Mouse (Mus musculus): ENCODE results near the gene Pax3. TPM values are rescaled to one million over a fixed set of nuclear protein-coding genes. Genes with fewer than 3 reads are reported as not detected.

Pax3 gene
- total and polyA plus RNA-seq, 2 experiments from 2014 or later = 0.05 TPM; not detected in 1

GRCm38 (mm10) chr1:78170771-78171170 lies 26.2 kb downstream of the Pax3 start:
- H3K9me3 ChIP-seq (replicated peaks; ENCODE audit: control insufficient read depth, low read length) = no peaks in the 10 kb centered on the region
- no peak overlapping the region for H3K4me2 ChIP-seq (ENCODE audit: low read depth, low read length)
- H3K36me3 ChIP-seq (replicated peaks; ENCODE audit: control insufficient read depth, insufficient read depth, low read length) = no peaks in the 10 kb centered on the region
- ATAC-seq (ENCODE audit: insufficient read depth, low read depth) (no peak), DNase-seq (ENCODE audit: low spot score) (no peak)
- no peaks in the 10 kb centered on the region for H3K4me1 ChIP-seq (ENCODE audit: control insufficient read depth, insufficient read depth)
- H3K27ac ChIP-seq (ENCODE audit: low read depth) = no peak overlapping the region
- H3K9ac ChIP-seq (replicated peaks; ENCODE audit: low read depth, low read length) = no peak overlapping the region
- TF ChIP-seq EP300 (IDR thresholded peaks at IDR 0.05; ENCODE audit: low read depth) (no peak), CTCF (IDR thresholded peaks at IDR 0.05; ENCODE audit: low read depth) (no peak)
- no peak overlapping the region for H3K4me3 ChIP-seq (ENCODE audit: low read depth, low read length)
- WGBS = 65% methylated on average over 9 of the region's 9 CpGs
- peaks cover 32% of the 10 kb centered on the region; the same call in 1 of the 2 replicates for H3K27me3 ChIP-seq (ENCODE audit: control insufficient read depth, insufficient read depth, low read length)

DNA sequence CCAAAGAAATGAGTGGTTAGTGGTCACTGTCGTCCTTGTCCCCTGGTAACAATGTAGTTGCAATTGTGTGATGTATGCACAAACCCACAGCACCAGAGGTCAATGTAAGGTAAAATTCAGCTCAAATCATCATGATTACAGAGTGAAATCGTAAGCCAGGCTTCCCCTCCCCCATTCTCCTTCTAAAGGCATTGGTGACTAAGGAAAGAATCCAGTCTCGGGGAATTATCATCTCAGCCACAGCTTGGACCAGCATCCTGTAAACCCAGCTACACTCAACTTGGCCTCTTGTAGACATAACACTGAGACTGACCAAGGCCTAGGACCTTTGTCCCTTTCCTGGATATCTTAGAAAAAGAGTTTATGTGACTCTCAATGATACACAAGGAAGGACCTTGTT lies 28.1 kb downstream of the Pax3 start:
- WGBS = 56% methylated on average over 3 of the region's 3 CpGs
- Histone ChIP-seq H3K9ac (replicated peaks; ENCODE audit: low read depth, low read length) (no peak overlapping the region), H3K9me3 (replicated peaks; ENCODE audit: control insufficient read depth, low read length) (no peaks in the 10 kb centered on the region), H3K4me2 (ENCODE audit: low read depth, low read length) (no peak overlapping the region), H3K27me3 (ENCODE audit: control insufficient read depth, insufficient read depth, low read length) (peaks cover 32% of the 10 kb centered on the region; the same call in 1 of the 2 replicates), H3K27ac (ENCODE audit: low read depth) (no peak overlapping the region), H3K4me3 (ENCODE audit: low read depth, low read length) (no peak overlapping the region), H3K4me1 (ENCODE audit: control insufficient read depth, insufficient read depth) (no peaks in the 10 kb centered on the region), H3K36me3 (replicated peaks; ENCODE audit: control insufficient read depth, insufficient read depth, low read length) (no peaks in the 10 kb centered on the region)
- ATAC-seq (ENCODE audit: insufficient read depth, low read depth) (no peak), DNase-seq (ENCODE audit: low spot score) (no peak)
- TF ChIP-seq EP300 (IDR thresholded peaks at IDR 0.05; ENCODE audit: low read depth) (no peak), CTCF (IDR thresholded peaks at IDR 0.05; ENCODE audit: low read depth) (no peak)

- Histone ChIP-seq H3K9ac (replicated peaks; ENCODE audit: low read depth, low read length) (no peak overlapping the region), H3K27ac (ENCODE audit: low read depth) (no peak overlapping the region), H3K4me2 (ENCODE audit: low read depth, low read length) (no peak overlapping the region), H3K27me3 (ENCODE audit: control insufficient read depth, insufficient read depth, low read length) (peaks cover 30% of the 10 kb centered on the region; the same call in 1 of the 2 replicates), H3K4me1 (ENCODE audit: control insufficient read depth, insufficient read depth) (no peaks in the 10 kb centered on the region), H3K9me3 (replicated peaks; ENCODE audit: control insufficient read depth, low read length) (no peaks in the 10 kb centered on the region), H3K36me3 (replicated peaks; ENCODE audit: control insufficient read depth, insufficient read depth, low read length) (no peaks in the 10 kb centered on the region), H3K4me3 (ENCODE audit: low read depth, low read length) (no peak overlapping the region)
- TF ChIP-seq CTCF (IDR thresholded peaks at IDR 0.05; ENCODE audit: low read depth) = no peak
- TF ChIP-seq EP300 (IDR thresholded peaks at IDR 0.05; ENCODE audit: low read depth) = no peak
- no peak for ATAC-seq (ENCODE audit: insufficient read depth, low read depth)
- 72% methylated on average over 18 of the region's 18 CpGs for WGBS
- no peak for DNase-seq (ENCODE audit: low spot score)
Measured at GRCm38 (mm10) chr1:78167577-78168286, 29.2 kb downstream of the Pax3 start.

- Histone ChIP-seq H3K4me1 (ENCODE audit: control insufficient read depth, insufficient read depth) (no peaks in the 10 kb centered on the region), H3K9ac (replicated peaks; ENCODE audit: low read depth, low read length) (no peak overlapping the region), H3K27ac (ENCODE audit: low read depth) (no peak overlapping the region), H3K9me3 (replicated peaks; ENCODE audit: control insufficient read depth, low read length) (no peaks in the 10 kb centered on the region), H3K4me3 (ENCODE audit: low read depth, low read length) (no peak overlapping the region), H3K4me2 (ENCODE audit: low read depth, low read length) (no peak overlapping the region), H3K36me3 (replicated peaks; ENCODE audit: control insufficient read depth, insufficient read depth, low read length) (no peaks in the 10 kb centered on the region), H3K27me3 (ENCODE audit: control insufficient read depth, insufficient read depth, low read length) (no peaks in the 10 kb centered on the region; the same call in 1 of the 2 replicates)
- TF ChIP-seq CTCF (IDR thresholded peaks at IDR 0.05; ENCODE audit: low read depth) = no peak
- TF ChIP-seq EP300 (IDR thresholded peaks at IDR 0.05; ENCODE audit: low read depth) = no peak
- ATAC-seq (ENCODE audit: insufficient read depth, low read depth) (no peak), DNase-seq (ENCODE audit: low spot score) (no peak)
- WGBS = 66% methylated on average over 5 of the region's 5 CpGs
Measured at GRCm38 (mm10) chr1:78161745-78162144, 35.2 kb downstream of the Pax3 start.

- Histone ChIP-seq H3K9me3 (replicated peaks; ENCODE audit: control insufficient read depth, low read length) (no peaks in the 10 kb centered on the region), H3K27me3 (ENCODE audit: control insufficient read depth, insufficient read depth, low read length) (no peaks in the 10 kb centered on the region; the same call in 1 of the 2 replicates), H3K36me3 (replicated peaks; ENCODE audit: control insufficient read depth, insufficient read depth, low read length) (no peaks in the 10 kb centered on the region), H3K4me1 (ENCODE audit: control insufficient read depth, insufficient read depth) (no peaks in the 10 kb centered on the region), H3K4me3 (ENCODE audit: low read depth, low read length) (no peak overlapping the region), H3K9ac (replicated peaks; ENCODE audit: low read depth, low read length) (no peak overlapping the region), H3K27ac (ENCODE audit: low read depth) (no peak overlapping the region), H3K4me2 (ENCODE audit: low read depth, low read length) (no peak overlapping the region)
- 36% methylated on average over 6 of the region's 6 CpGs for whole genome bisulfite sequencing
- ATAC-seq (ENCODE audit: insufficient read depth, low read depth) = no peak
- TF ChIP-seq CTCF (IDR thresholded peaks at IDR 0.05; ENCODE audit: low read depth) (no peak), EP300 (IDR thresholded peaks at IDR 0.05; ENCODE audit: low read depth) (no peak)
- DNase-seq (ENCODE audit: low spot score) = no peak
Measured at GRCm38 (mm10) chr1:78157930-78158329, 39.0 kb downstream of the Pax3 start.

GRCm38 (mm10) chr1:78155796-78156195 lies 41.1 kb downstream of the Pax3 start:
- Histone ChIP-seq H3K4me3 (ENCODE audit: low read depth, low read length) (no peak overlapping the region), H3K4me2 (ENCODE audit: low read depth, low read length) (no peak overlapping the region), H3K27ac (ENCODE audit: low read depth) (no peak overlapping the region), H3K4me1 (ENCODE audit: control insufficient read depth, insufficient read depth) (no peaks in the 10 kb centered on the region), H3K9me3 (replicated peaks; ENCODE audit: control insufficient read depth, low read length) (no peaks in the 10 kb centered on the region), H3K9ac (replicated peaks; ENCODE audit: low read depth, low read length) (no peak overlapping the region), H3K27me3 (ENCODE audit: control insufficient read depth, insufficient read depth, low read length) (no peaks in the 10 kb centered on the region; the same call in 1 of the 2 replicates), H3K36me3 (replicated peaks; ENCODE audit: control insufficient read depth, insufficient read depth, low read length) (no peaks in the 10 kb centered on the region)
- TF ChIP-seq EP300 (IDR thresholded peaks at IDR 0.05; ENCODE audit: low read depth) (no peak), CTCF (IDR thresholded peaks at IDR 0.05; ENCODE audit: low read depth) (no peak)
- ATAC-seq (ENCODE audit: insufficient read depth, low read depth) = no peak
- no peak for DNase-seq (ENCODE audit: low spot score)
- WGBS = 86% methylated on average over 4 of the region's 4 CpGs

Measured in heart, postnatal 0 days (tissue).